Mouse (Mus musculus) forebrain, embryonic 14.5 days (tissue): ENCODE results near the gene BC034090. TPM values are rescaled to one million over a fixed set of nuclear protein-coding genes. Genes with fewer than 3 reads are reported as not detected.
"Not testable (repeated sequence)": the region's sequence is repeated elsewhere in the genome, so short reads cannot be mapped to it uniquely, and the experiment has no call there.

Experiments used
- ATAC-seq: fragments of 200-750 bp; cut with Nextera tagmentation; 2 replicates; pipeline ENCODE4 v1.8.0; 2017; ENCODE audit warnings: mild to moderate bottlenecking, moderate library complexity
- DNase-seq: peaks from one replicate; pipeline ENCODE4 v3.0.0-alpha.2; 2015; ENCODE audit warnings: low spot score
- H3K27ac ChIP-seq: fragments of 300-500 bp; sonication (generic); 2 replicates; pipeline ENCODE4 v1.5.1; 2014; ENCODE audit warnings: low read depth, mild to moderate bottlenecking, control low read depth, low read length, moderate library complexity
- H3K27me3 ChIP-seq: fragments of 300-500 bp; sonication (generic); replicated peaks from 2 replicates; pipeline ENCODE4 v1.6.1; 2014; ENCODE audit warnings: low read length, control low read depth, mixed read lengths; ENCODE audit not compliant: control insufficient read depth, insufficient read depth
- H3K36me3 ChIP-seq: fragments of 300-500 bp; sonication (generic); 2 replicates; pipeline ENCODE4 v1.6.1; 2014; ENCODE audit warnings: low read length, control low read depth; ENCODE audit not compliant: control insufficient read depth, insufficient read depth
- H3K4me1 ChIP-seq: fragments of 300-500 bp; sonication (generic); 2 replicates; pipeline ENCODE4 v1.6.1; 2014; ENCODE audit warnings: antibody characterized with exemption, low read length, control low read depth; ENCODE audit not compliant: control insufficient read depth, insufficient read depth
- H3K4me2 ChIP-seq: fragments of 300-500 bp; sonication (generic); 2 replicates; pipeline ENCODE4 v1.6.1; 2014; ENCODE audit warnings: mild to moderate bottlenecking, control low read depth, low read length
- H3K4me3 ChIP-seq: fragments of 300-500 bp; sonication (generic); 2 replicates; pipeline ENCODE4 v1.5.1; 2014; ENCODE audit warnings: low read depth, low read length, control low read depth
- H3K9ac ChIP-seq: fragments of 300-500 bp; sonication (generic); 2 replicates; pipeline ENCODE4 v1.6.1; 2014; ENCODE audit warnings: mild to moderate bottlenecking, low read length, control low read depth, moderate library complexity
- H3K9me3 ChIP-seq: fragments of 300-500 bp; sonication (generic); replicated peaks from 2 replicates; pipeline ENCODE4 v1.6.1; 2016; ENCODE audit warnings: low read length, control low read depth, mixed read lengths; ENCODE audit not compliant: control insufficient read depth
- WGBS: fragments of 180-500 bp; shearing (Covaris S2); extraction: QIAGEN DNeasy Blood & Tissue Kit; methylation state at CpG from one replicate; pipeline ENCODE4 v1.1.7; 2014; 5-methylcytosine and 5-hydroxymethylcytosine counted together
- polyA plus RNA-seq: library from polyadenylated mRNA; unstranded; fragments of >200 nt; fragmentation: Nextera tagmentation; extraction: Ambion mirVana; gene quantifications from 2 replicates; pipeline ENCODE4 v1.2.1, GENCODE M21; 2014

BC034090 gene
- polyA plus RNA-seq, 1 experiment from 2014 or later, result 2.4 TPM

DNA sequence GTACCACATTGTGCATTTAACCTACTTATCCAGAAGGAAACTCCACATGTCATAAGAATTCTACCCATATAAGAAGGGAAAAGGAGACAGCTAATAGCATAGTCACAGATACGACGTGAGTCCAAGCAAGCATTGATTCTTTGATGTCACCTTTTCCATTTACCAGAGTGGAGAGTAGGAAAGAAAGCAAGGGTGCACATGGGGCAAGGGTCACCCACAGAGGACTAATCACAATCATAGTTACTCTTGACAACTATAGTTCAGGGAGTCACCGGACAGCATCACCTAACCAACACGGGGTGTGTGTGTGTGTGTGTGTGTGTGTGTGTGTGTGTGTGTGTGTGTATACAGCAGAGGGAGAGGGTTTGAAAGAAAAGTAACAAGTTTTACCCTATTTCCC, 31.5 kb upstream of the BC034090 start:
- Histone ChIP-seq H3K4me1 (no peaks in the 10 kb centered on the region), H3K4me2 (no peak overlapping the region), H3K4me3 (no peak overlapping the region), H3K36me3 (peaks cover 25% of the 10 kb centered on the region; the same call in 1 of the 2 replicates), H3K9me3 (no peaks in the 10 kb centered on the region), H3K27ac (no peak overlapping the region), H3K9ac (no peak overlapping the region), H3K27me3 (no peaks in the 10 kb centered on the region)
- ATAC-seq (no peak), DNase-seq (no peak)
- WGBS, result 91% methylated on average over 4 of the region's 4 CpGs

DNA sequence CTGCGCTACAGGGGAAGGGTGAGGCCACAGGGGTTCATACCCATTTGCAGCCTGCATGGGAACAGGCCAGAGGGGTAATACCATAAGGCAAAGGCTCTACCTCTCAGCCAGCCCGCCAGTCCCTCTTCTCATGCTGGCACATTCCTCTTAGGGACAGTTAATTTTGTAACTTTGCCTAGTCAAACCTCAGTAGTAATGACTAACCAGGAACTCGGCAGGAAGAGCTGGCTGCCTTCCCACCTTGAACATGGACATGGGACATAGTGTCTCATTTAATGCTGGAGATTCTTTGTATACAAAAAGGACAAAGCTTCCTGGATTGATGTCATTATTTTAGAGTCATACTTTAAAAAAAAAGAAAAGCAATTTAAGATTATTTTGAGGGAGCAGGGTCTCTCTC, 30.7 kb upstream of the BC034090 start:
- no peak overlapping the region for H3K4me2 ChIP-seq
- 87% methylated on average over 3 of the region's 3 CpGs for WGBS
- H3K36me3 ChIP-seq, result peaks cover 18% of the 10 kb centered on the region; the same call in 1 of the 2 replicates
- no peak overlapping the region for H3K4me3 ChIP-seq
- DNase-seq (no peak), ATAC-seq (no peak)
- H3K9me3 ChIP-seq, result no peaks in the 10 kb centered on the region
- no peaks in the 10 kb centered on the region for H3K27me3 ChIP-seq
- H3K9ac ChIP-seq, result no peak overlapping the region
- no peak overlapping the region for H3K27ac ChIP-seq
- H3K4me1 ChIP-seq, result no peaks in the 10 kb centered on the region

DNA sequence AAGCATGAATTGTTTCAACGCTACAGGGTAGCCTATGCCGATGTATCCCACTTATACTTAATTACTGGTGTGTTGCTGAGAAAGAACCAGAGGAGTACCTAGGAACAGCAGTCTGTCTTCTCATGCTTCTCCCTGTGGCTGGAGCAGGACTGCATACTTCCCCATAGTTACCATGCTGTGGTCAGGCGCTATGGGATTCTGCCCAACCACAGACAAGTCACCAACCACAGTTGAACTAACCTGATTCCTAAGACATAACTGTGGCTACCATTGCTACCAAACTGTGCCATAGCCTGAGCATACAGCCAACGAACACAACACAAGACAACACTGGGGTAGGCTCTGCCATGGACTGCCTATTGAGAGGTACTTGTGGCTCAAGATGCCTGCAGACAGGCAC, 28.7 kb upstream of the BC034090 start:
- no peaks in the 10 kb centered on the region for H3K4me1 ChIP-seq
- no peaks in the 10 kb centered on the region for H3K27me3 ChIP-seq
- no peak overlapping the region for H3K9ac ChIP-seq
- H3K4me2 ChIP-seq, result no peak overlapping the region
- no peak for DNase-seq
- H3K4me3 ChIP-seq, result no peak overlapping the region
- no peak for ATAC-seq
- no peaks in the 10 kb centered on the region for H3K9me3 ChIP-seq
- 92% methylated on average over 4 of the region's 4 CpGs for WGBS
- no peak overlapping the region for H3K27ac ChIP-seq
- H3K36me3 ChIP-seq, result peaks cover 3% of the 10 kb centered on the region; the same call in 1 of the 2 replicates

DNA sequence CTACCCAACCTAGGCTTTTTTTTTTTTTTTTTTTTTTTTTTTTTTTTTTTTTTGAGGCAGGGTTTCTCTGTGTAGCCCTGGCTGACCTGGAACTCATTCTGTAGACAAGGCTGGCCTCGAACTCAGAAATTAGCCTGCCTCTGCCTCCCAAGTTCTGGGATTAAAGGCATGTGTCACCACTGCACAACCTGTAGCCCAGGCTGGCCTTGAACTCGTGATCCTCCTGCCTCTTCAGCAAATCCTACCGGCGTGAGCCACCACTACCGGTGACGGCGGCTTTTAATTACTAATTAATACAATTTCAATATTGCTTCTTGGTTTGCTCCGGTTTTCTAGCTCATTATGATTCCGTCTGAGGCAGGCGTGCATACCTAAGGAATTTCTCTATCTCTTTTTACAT, 18.3 kb upstream of the BC034090 start:
- not testable (repeated sequence) for H3K27ac ChIP-seq, H3K9me3 ChIP-seq, H3K27me3 ChIP-seq, H3K4me3 ChIP-seq, ATAC-seq, H3K9ac ChIP-seq, H3K36me3 ChIP-seq, H3K4me1 ChIP-seq, DNase-seq, H3K4me2 ChIP-seq
- WGBS, result 94% methylated on average over 10 of the region's 10 CpGs

DNA sequence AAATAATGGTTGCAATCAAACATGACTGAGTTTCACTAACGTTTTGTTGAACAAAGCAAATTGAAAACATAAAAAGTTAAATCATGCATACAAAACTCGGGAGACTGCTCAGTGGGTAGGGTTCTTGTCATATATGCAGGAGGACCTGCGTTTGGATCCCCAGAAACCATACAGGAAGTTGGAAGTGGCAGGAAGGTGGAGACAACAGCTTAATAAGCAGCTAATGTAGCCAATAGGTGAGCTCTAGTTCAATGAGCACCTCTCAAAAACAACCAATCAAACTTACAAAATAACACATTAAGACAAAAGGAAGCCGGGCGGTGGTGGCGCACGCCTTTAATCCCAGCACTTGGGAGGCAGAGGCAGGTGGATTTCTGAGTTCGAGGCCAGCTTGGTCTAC, 10.1 kb upstream of the BC034090 start:
- Histone ChIP-seq H3K4me3 (no peak overlapping the region), H3K27me3 (no peaks in the 10 kb centered on the region), H3K4me2 (no peak overlapping the region), H3K27ac (no peak overlapping the region), H3K36me3 (no peaks in the 10 kb centered on the region), H3K4me1 (no peaks in the 10 kb centered on the region), H3K9me3 (no peaks in the 10 kb centered on the region), H3K9ac (no peak overlapping the region)
- ATAC-seq (no peak), DNase-seq (no peak)
- 82% methylated on average over 8 of the region's 8 CpGs for WGBS

DNA sequence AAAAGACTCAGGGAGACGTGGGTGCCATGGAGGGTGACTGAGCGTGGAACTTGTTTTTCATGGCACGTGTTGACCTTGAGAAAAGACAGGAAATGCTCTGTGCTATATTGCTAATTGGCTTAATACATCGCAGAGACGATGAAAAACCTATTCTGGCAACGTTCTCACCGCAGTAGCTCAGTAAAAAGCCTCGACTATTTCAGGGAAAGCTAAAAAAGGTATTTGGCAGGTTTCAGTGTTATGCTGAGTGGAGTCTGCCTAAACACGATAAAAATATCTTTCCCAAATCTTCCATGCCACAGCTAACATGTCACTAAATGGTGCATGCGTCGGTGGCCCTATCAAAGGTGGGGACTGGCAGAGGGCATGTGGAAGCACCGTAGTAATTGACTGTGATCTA, 8.9 kb upstream of the BC034090 start:
- H3K36me3 ChIP-seq, result no peaks in the 10 kb centered on the region
- H3K9ac ChIP-seq, result no peak overlapping the region
- no peaks in the 10 kb centered on the region for H3K4me1 ChIP-seq
- ATAC-seq (no peak), DNase-seq (no peak)
- no peak overlapping the region for H3K27ac ChIP-seq
- no peak overlapping the region for H3K4me2 ChIP-seq
- no peaks in the 10 kb centered on the region for H3K9me3 ChIP-seq
- 78% methylated on average over 12 of the region's 12 CpGs for WGBS
- no peaks in the 10 kb centered on the region for H3K27me3 ChIP-seq
- no peak overlapping the region for H3K4me3 ChIP-seq

DNA sequence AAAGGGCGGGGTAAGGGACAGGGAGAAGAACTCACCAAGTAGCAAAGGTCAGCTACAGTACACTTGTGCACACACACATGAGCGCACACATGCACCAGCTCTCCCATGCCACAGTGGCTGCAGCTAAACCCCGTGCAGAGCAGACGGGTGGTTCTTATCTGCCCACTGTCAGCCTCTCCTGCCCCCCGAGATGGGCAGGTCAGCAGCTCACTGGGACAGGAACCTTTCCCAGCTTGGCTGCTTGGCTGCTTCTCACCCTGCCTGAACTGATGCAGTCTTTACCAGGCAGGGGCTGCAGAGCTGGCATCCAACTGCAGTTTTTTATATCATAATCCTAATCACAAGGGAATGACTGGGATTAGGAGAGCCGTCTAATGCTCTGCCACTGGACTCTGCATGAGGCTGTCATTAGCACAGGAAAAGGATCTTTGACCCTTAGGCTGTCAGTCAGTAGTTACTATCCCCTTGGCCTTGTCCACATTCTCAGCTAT, 8.4 kb upstream of the BC034090 start:
- DNase-seq (no peak), ATAC-seq (no peak)
- Histone ChIP-seq H3K9me3 (no peaks in the 10 kb centered on the region), H3K27me3 (no peaks in the 10 kb centered on the region), H3K9ac (no peak overlapping the region), H3K4me2 (no peak overlapping the region), H3K4me3 (no peak overlapping the region), H3K4me1 (no peaks in the 10 kb centered on the region), H3K36me3 (no peaks in the 10 kb centered on the region), H3K27ac (no peak overlapping the region)
- 55% methylated on average over 6 of the region's 6 CpGs for WGBS

DNA sequence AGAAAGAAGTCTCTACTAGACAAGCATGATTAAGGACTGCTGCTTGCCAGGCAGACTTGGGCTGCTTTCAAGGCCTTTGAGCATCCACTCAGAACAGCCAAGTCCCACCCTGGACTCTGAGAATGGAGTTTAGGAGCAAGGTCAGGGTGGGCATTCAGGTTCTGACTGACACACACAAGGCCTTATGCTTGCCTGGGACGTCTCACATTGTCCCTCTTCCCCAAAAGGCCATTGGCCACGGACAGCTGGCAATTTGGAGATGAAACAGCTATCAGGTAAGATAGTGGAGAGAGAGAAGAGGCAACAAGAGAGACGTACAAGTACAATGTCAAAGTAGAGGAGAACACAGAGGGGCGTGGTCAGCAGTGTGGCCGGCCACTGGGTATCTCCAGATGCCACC, 7.4 kb upstream of the BC034090 start:
- 78% methylated on average over 5 of the region's 5 CpGs for WGBS
- H3K36me3 ChIP-seq, result no peaks in the 10 kb centered on the region
- no peaks in the 10 kb centered on the region for H3K4me1 ChIP-seq
- DNase-seq (no peak), ATAC-seq (no peak)
- H3K9ac ChIP-seq, result no peak overlapping the region
- no peak overlapping the region for H3K4me2 ChIP-seq
- H3K27me3 ChIP-seq, result no peaks in the 10 kb centered on the region
- H3K27ac ChIP-seq, result no peak overlapping the region
- H3K4me3 ChIP-seq, result no peak overlapping the region
- H3K9me3 ChIP-seq, result no peaks in the 10 kb centered on the region

DNA sequence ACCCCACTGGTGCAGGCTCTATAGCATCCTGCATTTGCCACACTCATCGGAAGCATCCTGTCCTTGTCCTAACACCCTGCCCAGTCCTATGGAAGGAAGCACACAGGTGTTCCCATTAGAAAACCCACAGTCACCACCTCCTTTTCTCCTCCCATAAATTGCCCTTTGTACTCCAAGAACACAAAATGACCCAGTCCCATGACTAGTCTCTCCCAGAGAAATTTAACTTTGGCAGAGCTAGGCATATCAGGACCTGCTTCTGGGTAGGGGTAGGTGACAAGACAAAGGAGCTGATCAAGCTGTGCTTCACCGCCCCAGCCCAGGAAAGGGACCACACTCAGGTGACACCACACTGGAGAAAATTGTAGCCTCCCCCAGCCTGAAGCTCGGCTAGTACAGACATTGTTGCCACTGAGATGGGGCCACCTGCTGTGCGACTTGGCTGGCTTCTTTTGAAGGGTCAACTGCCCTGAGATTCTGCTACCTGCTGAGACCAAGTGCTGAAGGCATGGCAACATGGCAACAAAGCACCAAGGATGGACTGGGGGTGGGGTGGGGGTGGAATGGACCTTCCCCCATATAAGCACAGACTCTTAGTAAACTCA, 6.4 kb upstream of the BC034090 start:
- H3K9ac ChIP-seq, result no peak overlapping the region
- H3K27me3 ChIP-seq, result no peaks in the 10 kb centered on the region
- no peaks in the 10 kb centered on the region for H3K36me3 ChIP-seq
- ATAC-seq (no peak), DNase-seq (no peak)
- no peak overlapping the region for H3K4me3 ChIP-seq
- H3K4me2 ChIP-seq, result no peak overlapping the region
- H3K27ac ChIP-seq, result no peak overlapping the region
- H3K4me1 ChIP-seq, result no peaks in the 10 kb centered on the region
- H3K9me3 ChIP-seq, result no peaks in the 10 kb centered on the region
- 37% methylated on average over 4 of the region's 4 CpGs for WGBS
